Mouse (Mus musculus): ENCODE measurements at regions not wholly inside any gene's neighbourhood (a gene's known extent, or its start where the extent isn't known, plus 50 kb on each side); places are given as distances from the start of the nearest gene placed in this dataset.
"Not testable (repeated sequence)": the region's sequence is repeated elsewhere in the genome, so short reads cannot be mapped to it uniquely, and the experiment has no call there.

GRCm38 (mm10) chr17:13488608-13489324 is 134.4 kb downstream of the Tcp10c start:
- no peak for DNase-seq

DNA sequence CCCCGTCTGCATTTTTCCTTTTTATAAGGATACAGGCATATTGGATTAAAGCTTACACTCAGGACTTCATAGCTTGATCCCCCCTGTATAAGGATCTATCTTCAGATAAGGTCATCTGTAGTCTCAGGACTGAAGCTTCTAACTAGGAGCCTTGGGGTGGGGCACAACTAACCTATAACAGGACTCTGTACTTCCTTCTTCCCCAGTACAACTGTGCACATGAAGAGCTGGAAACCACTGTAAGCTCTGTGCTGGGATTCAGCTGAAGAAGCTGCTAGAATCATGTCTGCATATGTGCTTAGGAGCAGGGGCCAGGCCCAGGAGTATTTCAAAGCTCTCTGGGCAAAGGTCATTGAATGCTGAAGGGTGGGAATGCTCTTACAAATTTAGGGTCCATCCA is 137.9 kb downstream of the Tcp10c start:
- not testable (repeated sequence) for DNase-seq

DNA sequence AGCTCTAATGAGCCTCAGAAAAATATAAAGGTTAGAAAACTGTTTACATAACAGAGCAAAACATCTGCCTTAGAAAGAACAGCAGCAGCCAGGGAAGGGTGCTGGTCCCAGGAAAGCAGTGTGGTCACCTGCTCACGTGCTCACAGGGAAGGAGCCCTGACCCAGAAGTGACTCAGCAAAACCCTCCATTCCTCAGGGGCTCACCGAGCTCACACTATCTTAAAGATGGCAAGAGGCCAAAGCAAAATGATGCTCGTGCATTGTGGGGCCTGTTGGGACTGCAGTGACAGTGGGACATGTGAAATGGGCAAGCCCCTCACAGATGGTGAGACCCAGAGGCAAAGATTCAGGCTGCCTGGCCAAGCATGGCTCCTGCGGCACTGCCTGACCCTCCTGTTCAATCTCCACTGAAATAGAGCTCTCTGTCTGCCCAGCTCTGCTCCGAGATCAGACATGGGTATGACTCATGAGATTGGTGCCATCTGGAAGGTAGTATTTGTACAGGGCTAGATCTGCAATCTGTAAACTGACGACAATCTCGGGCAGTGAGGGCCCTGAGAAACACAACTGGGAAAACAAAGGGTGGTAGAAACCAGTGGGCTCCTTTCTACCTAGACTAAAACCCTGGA is 138.4 kb downstream of the Tcp10c start:
- not testable (repeated sequence) for DNase-seq

- DNase-seq = not testable (repeated sequence)
Observed at GRCm38 (mm10) chr17:13493866-13494265, 139.5 kb downstream of the Tcp10c start.

DNA sequence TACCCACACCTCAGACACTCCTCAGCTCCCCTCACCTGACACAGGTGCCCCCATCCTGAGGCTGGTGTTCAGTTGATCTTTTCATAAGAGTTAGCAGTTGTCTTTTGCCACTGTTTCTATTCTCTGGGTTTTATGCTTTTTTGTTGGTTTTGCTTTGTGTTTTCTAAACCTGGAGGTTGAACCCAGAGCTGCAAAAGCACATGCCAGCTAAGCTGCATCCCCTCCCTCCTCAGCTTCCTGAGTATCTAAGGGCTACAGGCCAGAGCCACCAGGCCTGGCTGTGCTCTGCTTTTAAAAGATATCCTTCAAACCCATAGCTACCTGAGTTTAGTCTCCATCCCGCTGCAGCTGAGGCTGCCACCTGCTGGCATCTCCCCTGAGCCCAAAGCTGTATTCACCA is 140.1 kb downstream of the Tcp10c start:
- DNase-seq = not testable (repeated sequence)

DNA sequence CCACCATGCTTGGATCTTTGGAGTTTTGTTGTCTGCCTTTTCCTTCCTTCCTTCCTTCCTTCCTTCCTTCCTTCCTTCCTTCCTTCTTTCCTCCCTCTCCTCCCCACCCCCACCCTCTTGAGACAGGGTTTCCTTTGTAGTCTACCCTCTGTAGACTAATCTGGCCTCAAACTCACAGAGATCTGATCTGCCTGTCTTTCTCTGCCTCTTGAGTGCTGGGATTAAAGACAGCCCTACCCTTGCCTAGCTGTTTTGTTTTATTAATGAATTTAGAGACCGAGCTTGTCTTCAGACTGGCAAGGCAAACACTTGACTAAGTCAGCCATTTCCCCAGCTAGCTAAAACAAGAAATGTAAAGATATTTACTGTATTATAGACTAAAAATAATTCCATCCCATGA is 150.0 kb downstream of the Tcp10c start:
- DNase-seq = not testable (repeated sequence)

GRCm38 (mm10) chr17:13504827-13505268 is 150.5 kb downstream of the Tcp10c start:
- not testable (repeated sequence) for DNase-seq

DNA sequence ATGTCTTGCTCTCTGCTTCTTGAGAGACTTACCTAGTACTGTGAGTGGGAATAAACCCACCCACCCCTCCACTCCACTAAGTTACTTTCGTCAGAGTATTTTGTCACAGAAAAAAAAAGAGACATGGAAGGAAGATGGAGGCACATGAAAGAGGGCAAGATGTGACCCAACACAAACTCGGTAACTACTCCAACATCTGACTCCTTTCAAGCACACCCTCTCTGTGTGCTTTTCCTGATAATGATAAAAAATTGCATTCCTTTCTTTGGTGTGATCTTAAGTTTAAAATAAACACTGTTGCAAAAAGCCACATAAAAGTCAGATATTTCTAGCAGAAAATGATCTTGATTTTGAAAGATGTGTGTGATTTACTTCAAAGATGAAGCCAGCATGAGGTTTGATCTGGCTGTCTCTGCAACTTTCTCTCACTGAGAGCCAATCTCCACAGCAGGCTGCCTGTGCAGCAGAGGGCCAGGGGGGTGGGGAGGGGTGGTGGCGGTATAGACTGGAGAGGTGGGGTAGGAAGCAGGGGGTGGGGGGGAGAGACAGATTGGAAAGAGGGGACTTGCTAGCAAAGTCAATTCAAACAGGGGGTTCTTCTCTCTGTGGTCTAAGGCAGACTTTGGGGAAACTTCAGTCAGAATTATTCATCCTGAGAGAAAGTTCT is 153.2 kb downstream of the Tcp10c start:
- DNase-seq = not testable (repeated sequence)

DNA sequence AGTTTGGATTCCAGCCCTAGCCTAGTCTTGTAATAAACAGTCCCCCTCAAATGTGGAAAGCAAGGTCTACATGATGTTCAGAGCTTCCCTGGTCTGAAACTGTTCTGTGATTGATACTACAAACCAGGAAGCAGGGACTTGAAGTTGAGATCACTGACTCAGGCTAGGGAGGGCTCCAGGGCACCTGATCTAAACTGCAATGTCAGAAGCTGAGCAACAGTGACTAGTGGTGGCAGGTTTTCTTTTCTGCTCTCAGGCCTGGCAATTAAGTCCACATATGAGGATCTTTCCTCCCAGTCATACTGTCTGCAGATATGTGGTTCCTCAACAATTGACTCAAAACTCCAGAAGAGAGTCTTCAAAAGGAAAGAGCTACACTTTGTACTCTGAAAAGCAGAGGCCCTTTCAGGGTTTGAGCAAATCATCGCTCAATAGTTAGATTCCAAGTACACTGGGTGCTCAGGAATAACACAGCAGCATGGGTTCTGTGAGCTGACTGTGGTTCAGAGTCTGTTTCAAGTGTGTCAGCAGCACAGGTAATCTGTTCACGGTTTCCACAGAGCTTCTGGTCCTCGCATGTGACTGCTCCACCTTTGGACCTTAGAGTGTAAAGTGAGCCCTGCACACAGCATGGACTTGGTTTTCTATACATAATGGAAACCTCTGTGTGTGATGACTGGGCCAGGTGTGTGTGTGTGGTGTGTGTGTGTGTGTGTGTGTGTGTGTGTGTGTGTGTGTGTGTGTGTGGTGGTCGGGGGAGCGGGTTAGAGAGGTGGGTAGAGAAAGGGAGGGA is 165.2 kb downstream of the Tcp10c start:
- not testable (repeated sequence) for DNase-seq

GRCm38 (mm10) chr17:13532579-13532978 is 178.2 kb downstream of the Tcp10c start:
- not testable (repeated sequence) for DNase-seq

DNA sequence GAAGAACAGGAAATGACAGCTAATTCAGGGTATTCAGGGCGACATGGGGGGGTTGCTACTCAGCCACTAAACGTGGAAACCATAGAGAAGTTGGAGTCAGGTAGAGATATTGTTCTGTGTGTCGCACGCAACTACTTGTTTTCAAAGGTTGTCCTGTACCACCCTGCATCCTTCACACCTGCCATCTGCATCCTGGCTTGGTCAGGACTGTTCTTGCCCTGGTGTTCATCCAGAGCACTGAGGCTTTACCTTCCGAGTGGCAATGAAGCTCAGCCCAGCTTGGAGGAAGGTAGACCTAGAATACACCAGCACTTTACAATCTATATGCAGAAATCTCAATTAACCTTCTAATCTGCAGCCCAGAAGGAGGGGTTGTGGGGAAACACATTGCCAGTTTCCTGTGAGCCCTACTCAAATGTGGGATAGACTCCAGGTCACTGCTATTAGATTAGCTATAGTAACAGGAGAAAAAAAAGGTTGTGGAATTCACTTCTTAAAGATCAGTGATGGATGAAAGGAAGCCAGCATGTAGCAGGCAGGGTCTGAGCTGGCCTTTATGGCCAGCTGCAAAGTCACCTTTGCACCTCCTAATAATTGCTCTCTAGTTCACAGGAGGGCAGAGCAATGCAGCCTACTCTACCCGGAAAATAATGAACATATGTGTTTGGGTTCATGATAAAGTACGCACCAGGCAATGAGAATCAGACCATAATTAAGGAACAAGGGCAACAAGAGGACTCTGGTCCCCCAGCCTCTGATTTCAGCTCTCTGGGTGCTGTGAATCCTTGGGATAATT is 186.3 kb downstream of the Tcp10c start:
- DNase-seq = no peak

DNA sequence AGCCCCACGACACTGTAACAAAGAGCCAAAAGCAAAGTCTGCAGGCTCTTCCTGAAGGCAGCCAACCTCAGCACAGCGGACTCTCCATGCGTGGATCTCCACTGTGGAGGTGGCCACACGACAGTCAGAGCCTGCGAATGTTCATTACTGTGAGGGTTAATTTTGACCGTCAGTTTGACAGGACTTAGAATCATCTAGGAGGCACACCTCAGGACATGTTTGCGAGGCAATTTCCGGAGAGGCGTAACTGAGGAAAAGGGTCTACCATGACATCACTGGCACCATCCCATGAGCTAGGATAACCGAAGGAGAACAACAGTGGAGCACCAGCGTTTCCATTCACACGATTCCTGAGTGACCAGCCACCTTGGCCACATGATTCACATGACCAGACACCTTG is 186.9 kb downstream of the Tcp10c start:
- no peak for DNase-seq

- no peak for DNase-seq
Observed at GRCm38 (mm10) chr17:13542261-13542660, 187.9 kb downstream of the Tcp10c start.

- DNase-seq = no peak
Observed at GRCm38 (mm10) chr17:13542856-13543255, 188.5 kb downstream of the Tcp10c start.

GRCm38 (mm10) chr17:13544036-13544795 is 189.8 kb downstream of the Tcp10c start:
- no peak for DNase-seq

DNA sequence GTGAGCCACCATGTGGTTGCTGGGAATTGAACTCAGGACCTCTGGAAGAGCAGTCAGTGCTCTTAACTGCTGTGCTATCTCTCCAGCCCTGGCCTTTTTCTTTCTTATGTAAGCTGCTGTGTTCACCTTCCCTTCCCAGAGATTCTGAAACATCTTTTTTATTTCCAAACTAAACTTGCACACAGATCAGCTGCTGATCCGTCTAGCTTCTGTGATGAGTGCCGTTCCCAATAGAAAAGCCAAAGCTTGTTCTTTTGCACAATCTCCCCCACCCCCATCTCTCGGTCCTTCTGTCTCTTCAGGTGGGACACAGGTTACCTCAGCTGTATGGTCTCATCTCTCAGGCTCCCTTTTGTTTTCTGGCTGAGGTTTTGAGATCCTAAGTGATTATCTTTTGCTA is 191.9 kb downstream of the Tcp10c start:
- DNase-seq = no peak

GRCm38 (mm10) chr17:13546669-13547085 is 192.3 kb downstream of the Tcp10c start:
- DNase-seq = no peak

GRCm38 (mm10) chr17:13547657-13548360 is 193.4 kb downstream of the Tcp10c start:
- no peak for DNase-seq

DNA sequence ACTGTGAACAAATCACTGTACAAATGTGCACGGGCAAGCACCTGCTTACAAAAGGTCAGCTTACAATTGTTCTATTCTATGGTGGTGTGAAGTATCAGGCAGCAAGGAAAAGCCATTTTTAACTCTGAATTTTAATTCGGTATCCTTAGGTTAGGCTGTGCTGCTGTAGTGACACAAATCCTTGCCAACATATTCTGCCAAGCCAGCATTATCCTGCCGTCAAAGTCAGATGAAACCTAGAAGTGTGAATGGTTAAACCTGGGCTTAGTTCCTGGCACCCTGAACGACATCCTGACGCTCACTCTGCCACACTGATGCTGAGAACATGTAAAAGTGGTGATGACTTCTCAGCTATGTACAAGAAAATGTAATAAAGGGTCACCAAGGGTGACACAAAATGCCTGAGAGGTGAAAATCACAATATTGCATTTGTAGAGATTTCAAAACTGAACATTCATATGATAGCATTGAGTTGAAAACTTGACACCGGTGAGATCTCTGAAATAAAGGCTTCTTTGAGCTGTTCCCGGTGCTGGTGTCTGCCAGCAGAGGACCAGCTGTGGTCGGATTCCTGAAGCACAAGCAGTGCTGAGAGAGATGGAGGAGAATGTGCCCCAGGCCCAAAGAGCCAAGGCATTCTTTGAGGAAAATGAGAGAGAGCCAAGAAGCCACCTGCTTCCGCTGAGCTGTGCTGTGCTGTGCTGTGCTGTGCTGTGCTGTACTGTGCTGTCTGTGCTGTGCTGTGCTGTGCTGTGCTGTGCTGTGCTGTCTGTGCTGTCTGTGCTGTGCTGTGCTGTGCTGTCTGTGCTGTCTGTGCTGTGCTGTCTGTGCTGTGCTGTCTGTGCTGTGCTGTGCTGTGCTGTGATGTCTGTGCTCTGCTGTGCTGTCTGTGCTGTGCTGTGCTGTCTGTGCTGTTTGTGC is 195.9 kb downstream of the Tcp10c start:
- DNase-seq = no peak

Data from gastrocnemius, postnatal 25 days (tissue).